ENCODE assay signal across 12 mouse cellular contexts in the genomic region with DNA sequence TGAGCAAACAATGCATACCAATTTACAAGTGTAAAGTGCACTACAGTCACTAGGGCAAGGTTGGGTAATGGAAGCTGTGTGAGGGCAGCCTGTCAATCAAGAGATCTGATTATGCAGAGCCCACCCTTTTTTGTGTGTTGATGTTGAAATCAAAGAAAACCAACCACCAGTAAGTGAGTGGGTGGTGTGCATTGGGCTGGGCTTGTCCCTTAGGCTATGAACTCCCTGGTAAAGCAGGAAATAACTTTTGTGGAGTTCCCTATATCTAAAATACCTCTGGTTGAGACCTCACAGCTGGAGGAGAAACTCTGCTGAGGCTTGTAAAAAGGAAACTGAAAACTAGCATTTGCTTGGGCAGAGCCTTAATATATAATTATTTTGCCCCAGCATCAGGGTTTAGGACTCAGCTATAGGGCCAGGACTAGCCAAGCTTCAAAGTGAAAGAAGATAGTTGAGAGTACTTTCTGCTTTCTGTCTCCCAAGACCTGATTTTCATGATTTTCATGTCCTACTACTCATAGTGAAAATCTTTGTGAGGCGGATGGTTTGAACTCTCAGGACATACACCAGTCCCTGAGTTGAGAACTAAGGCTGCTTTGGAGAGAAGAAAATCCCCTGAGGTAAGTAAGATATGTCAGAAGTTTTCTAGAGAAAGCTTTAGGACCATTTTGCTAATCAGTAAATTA. TPM values are rescaled to one million over a fixed set of nuclear protein-coding genes. Genes with fewer than 3 reads are reported as not detected.
DNase-seq lines count a peak whose midpoint lies in the region; ATAC-seq lines count a peak whose summit lies in the region.
"Had no signal": no experiment of that assay in that cellular context is flagged by ENCODE, and none has a peak within 500 bp of the region (broad histone marks: within the 10 kb centered on the region; RNA-seq: fewer than 3 reads in every experiment).

No protein-coding gene starts in this region.

- H3K4me2 ChIP-seq in limb, embryonic 12.5 days, result no peak overlapping the region
- H3K4me2 ChIP-seq in limb, embryonic 13.5 days (replicated peaks), result no peak overlapping the region
- H3K4me2 ChIP-seq: forebrain, embryonic 13.5 days; heart, embryonic 13.5 days; neural tube, embryonic 12.5 days had no signal

- ATAC-seq in limb, embryonic 12.5 days (ENCODE audit: insufficient number of reproducible peaks, insufficient read depth, low FRiP score, low TSS enrichment, low read depth), result peak; percentile 34; the same call in 1 of the 2 replicates
- 0 out of 2 replicates have a peak, but pooled peaks have one; percentile 19 for ATAC-seq in limb, embryonic 13.5 days (ENCODE audit: low FRiP score, low read depth)
- ATAC-seq in neutrophil, adult 5-6 weeks (ENCODE audit: extremely low read depth, insufficient number of reproducible peaks, low FRiP score, poor library complexity, severe bottlenecking), result peak; percentile 50
- ATAC-seq: forebrain, embryonic 13.5 days had no signal

- no peak overlapping the region for H3K9ac ChIP-seq in limb, embryonic 12.5 days (replicated peaks)
- H3K9ac ChIP-seq in limb, embryonic 13.5 days, result no peak overlapping the region
- H3K9ac ChIP-seq: forebrain, embryonic 13.5 days; heart, embryonic 13.5 days; neural tube, embryonic 12.5 days had no signal

- H3K36me3 ChIP-seq in limb, embryonic 12.5 days, result no peaks in the 10 kb centered on the region
- no peaks in the 10 kb centered on the region for H3K36me3 ChIP-seq in limb, embryonic 10.5 days
- no peaks in the 10 kb centered on the region for H3K36me3 ChIP-seq in limb, embryonic 13.5 days
- H3K36me3 ChIP-seq: heart, embryonic 13.5 days; neural tube, embryonic 12.5 days had no signal

- H3K4me1 ChIP-seq in limb, embryonic 12.5 days (replicated peaks), result peaks cover 8% of the 10 kb centered on the region
- no peaks in the 10 kb centered on the region for H3K4me1 ChIP-seq in limb, embryonic 10.5 days
- H3K4me1 ChIP-seq in limb, embryonic 13.5 days, result peaks cover 7% of the 10 kb centered on the region
- H3K4me1 ChIP-seq: forebrain, embryonic 13.5 days; heart, embryonic 13.5 days; neural tube, embryonic 12.5 days had no signal

- H3K27me3 ChIP-seq in limb, embryonic 12.5 days, result no peaks in the 10 kb centered on the region
- H3K27me3 ChIP-seq in limb, embryonic 10.5 days (ENCODE audit: low read depth, poor library complexity, severe bottlenecking), result no peaks in the 10 kb centered on the region
- H3K27me3 ChIP-seq in limb, embryonic 13.5 days, result no peaks in the 10 kb centered on the region
- H3K27me3 ChIP-seq: forebrain, embryonic 13.5 days; heart, embryonic 13.5 days; neural tube, embryonic 12.5 days had no signal

- no peaks in the 10 kb centered on the region for H3K9me3 ChIP-seq in limb, embryonic 12.5 days
- H3K9me3 ChIP-seq in limb, embryonic 10.5 days (replicated peaks), result no peaks in the 10 kb centered on the region
- no peaks in the 10 kb centered on the region for H3K9me3 ChIP-seq in limb, embryonic 13.5 days
- H3K9me3 ChIP-seq: forebrain, embryonic 13.5 days; heart, embryonic 13.5 days; neural tube, embryonic 12.5 days had no signal

- no peak for DNase-seq in limb, embryonic 10.5 days (ENCODE audit: low spot score)
- DNase-seq in T-cell, adult 2 months (ENCODE audit: low spot score), result peak; percentile 24
- no peak for DNase-seq in thymus, postnatal 10 days (ENCODE audit: low spot score in 2 of 2)
- no peak for DNase-seq in ovary, postnatal 10 days (ENCODE audit: low spot score)
- DNase-seq in gastrocnemius, adult 8-10 months (ENCODE audit: low spot score in 2 of 2), result no peak
- DNase-seq: cerebellum, adult 9-10 months had no signal

- H3K4me3 ChIP-seq in limb, embryonic 12.5 days (replicated peaks), result no peak overlapping the region
- H3K4me3 ChIP-seq in limb, embryonic 10.5 days, result no peak overlapping the region
- no peak overlapping the region for H3K4me3 ChIP-seq in limb, embryonic 13.5 days
- H3K4me3 ChIP-seq: forebrain, embryonic 13.5 days; heart, embryonic 13.5 days; neural tube, embryonic 12.5 days had no signal

- H3K27ac ChIP-seq in limb, embryonic 12.5 days, result no peak overlapping the region
- no peak overlapping the region for H3K27ac ChIP-seq in limb, embryonic 10.5 days
- H3K27ac ChIP-seq in limb, embryonic 13.5 days, result no peak overlapping the region
- H3K27ac ChIP-seq: forebrain, embryonic 13.5 days; heart, embryonic 13.5 days; neural tube, embryonic 12.5 days had no signal

- WGBS in limb, embryonic 12.5 days, result 80% methylated on average over 1 of the region's 1 CpGs
- 87% methylated on average over 1 of the region's 1 CpGs for WGBS in limb, embryonic 10.5 days
- 92% methylated on average over 1 of the region's 1 CpGs for WGBS in limb, embryonic 13.5 days

RNA-seq across cellular contexts. Expression of a gene that starts 51.6 kb away (rescaled TPM):
- polyA plus RNA-seq in limb, embryonic 12.5 days (2016; fragmentation: Nextera tagmentation; extraction: Ambion mirVana), result 0.50 and 0.61 TPM in 2 replicates
- polyA plus RNA-seq in limb, embryonic 10.5 days (2016; fragmentation: Nextera tagmentation; extraction: Ambion mirVana), result 0.29 and 0.49 TPM in 2 replicates
- 0.67 and 0.86 TPM in 2 replicates for polyA plus RNA-seq in limb, embryonic 13.5 days (2015; fragmentation: Nextera tagmentation; extraction: Ambion mirVana)
- total RNA-seq in neutrophil, adult 5-6 weeks (2017), result 0.37 TPM in 1 of 2 replicates, not detected in the other
- 1 to 10 TPM; 4.2 to 6.8 (median 6.2) TPM for total RNA-seq in gastrocnemius, adult 8-10 months (2022)
